Mouse (Mus musculus) macrophage (primary cell): ENCODE results near the gene Ms4a10. TPM values are rescaled to one million over a fixed set of nuclear protein-coding genes. Genes with fewer than 3 reads are reported as not detected.

Experiments used
- H3K27ac ChIP-seq: fragments of 350-480 bp; formaldehyde crosslinking; 2 replicates; pipeline ENCODE4 v1.9.0; 2021
- H3K36me3 ChIP-seq: fragments of 350-480 bp; formaldehyde crosslinking; 2 replicates; pipeline ENCODE4 v1.9.0; 2021; ENCODE audit errors: inconsistent target
- H3K4me3 ChIP-seq: fragments of 350-480 bp; formaldehyde crosslinking; 2 replicates; pipeline ENCODE4 v1.9.0; 2021; ENCODE audit errors: inconsistent target
- H3K79me2 ChIP-seq: fragments of 350-480 bp; formaldehyde crosslinking; 2 replicates; pipeline ENCODE4 v1.9.0; 2021; ENCODE audit errors: inconsistent target
- WGBS: methylation state at CpG from one replicate; pipeline ENCODE4 v1.1.7; 2026; ENCODE audit warnings: inconsistent platforms; ENCODE audit not compliant: missing documents; 5-methylcytosine and 5-hydroxymethylcytosine counted together
- polyA plus RNA-seq: library from polyadenylated mRNA; stranded (reverse); fragments of 250-400 nt; gene quantifications from 3 replicates; pipeline ENCODE4 v1.2.4, GENCODE M21; 2018; ENCODE audit warnings: inconsistent platforms

Gene Ms4a10
- polyA plus RNA-seq, 1 experiment from 2014 or later = not detected

- Histone ChIP-seq H3K27ac (no peak overlapping the region), H3K79me2 (no peaks in the 10 kb centered on the region), H3K4me3 (no peak overlapping the region), H3K36me3 (no peaks in the 10 kb centered on the region)
- 54% methylated on average over 4 of the region's 4 CpGs for WGBS
These were observed 1.8 kb upstream of the Ms4a10 start for GRCm38 (mm10) chr19:10976318-10976717.

- no peak overlapping the region for H3K27ac ChIP-seq
- no peaks in the 10 kb centered on the region for H3K36me3 ChIP-seq
- no peak overlapping the region for H3K4me3 ChIP-seq
- no peaks in the 10 kb centered on the region for H3K79me2 ChIP-seq
- WGBS = 66% methylated on average over 2 of the region's 2 CpGs
These were observed 717 bp upstream of the Ms4a10 start for GRCm38 (mm10) chr19:10975187-10975586.

- Histone ChIP-seq H3K4me3 (no peak overlapping the region), H3K27ac (no peak overlapping the region), H3K79me2 (no peaks in the 10 kb centered on the region), H3K36me3 (no peaks in the 10 kb centered on the region)
- WGBS = 80% methylated on average over 2 of the region's 2 CpGs
These were observed 1.3 kb downstream of the Ms4a10 start for GRCm38 (mm10) chr19:10973187-10973586.

GRCm38 (mm10) chr19:10972660-10973059, 1.8 kb downstream of the Ms4a10 start:
- Histone ChIP-seq H3K36me3 (no peaks in the 10 kb centered on the region), H3K4me3 (no peak overlapping the region), H3K27ac (no peak overlapping the region), H3K79me2 (no peaks in the 10 kb centered on the region)
- WGBS = 92% methylated on average over 3 of the region's 3 CpGs

- Histone ChIP-seq H3K27ac (no peak overlapping the region), H3K79me2 (no peaks in the 10 kb centered on the region), H3K4me3 (no peak overlapping the region), H3K36me3 (no peaks in the 10 kb centered on the region)
- WGBS = 60% methylated on average over 3 of the region's 3 CpGs
These were observed 4.0 kb downstream of the Ms4a10 start for GRCm38 (mm10) chr19:10970457-10970856.

GRCm38 (mm10) chr19:10968578-10968977, 5.9 kb downstream of the Ms4a10 start:
- no peak overlapping the region for H3K27ac ChIP-seq
- WGBS = 94% methylated on average over 7 of the region's 7 CpGs
- no peaks in the 10 kb centered on the region for H3K36me3 ChIP-seq

GRCm38 (mm10) chr19:10965721-10966120, 8.7 kb downstream of the Ms4a10 start:
- Histone ChIP-seq H3K36me3 (no peaks in the 10 kb centered on the region), H3K79me2 (no peaks in the 10 kb centered on the region), H3K27ac (no peak overlapping the region), H3K4me3 (no peak overlapping the region)
- 92% methylated on average over 7 of the region's 7 CpGs for WGBS

More at GRCm38 (mm10) chr19:10968578-10968977, 5.9 kb downstream of the Ms4a10 start:
- Histone ChIP-seq H3K4me3 (no peak overlapping the region), H3K79me2 (no peaks in the 10 kb centered on the region)

- H3K4me3 ChIP-seq = no peak overlapping the region
- WGBS = 52% methylated on average over 12 of the region's 12 CpGs
- H3K79me2 ChIP-seq = no peaks in the 10 kb centered on the region
- no peaks in the 10 kb centered on the region for H3K36me3 ChIP-seq
- no peak overlapping the region for H3K27ac ChIP-seq
These were observed 14.5 kb downstream of the Ms4a10 start for GRCm38 (mm10) chr19:10959978-10960346.

- no peak overlapping the region for H3K27ac ChIP-seq
- no peak overlapping the region for H3K4me3 ChIP-seq
These were observed 15.1 kb downstream of the Ms4a10 start for GRCm38 (mm10) chr19:10959085-10959977.

GRCm38 (mm10) chr19:10952021-10952939, 22.2 kb downstream of the Ms4a10 start:
- no peak overlapping the region for H3K27ac ChIP-seq
- H3K4me3 ChIP-seq = no peak overlapping the region
- 71% methylated on average over 11 of the region's 11 CpGs for WGBS

More at GRCm38 (mm10) chr19:10959085-10959977, 15.1 kb downstream of the Ms4a10 start:
- Histone ChIP-seq H3K36me3 (no peaks in the 10 kb centered on the region), H3K79me2 (no peaks in the 10 kb centered on the region)
- WGBS = 35% methylated on average over 11 of the region's 11 CpGs

GRCm38 (mm10) chr19:10949558-10949957, 24.9 kb downstream of the Ms4a10 start:
- 13% methylated on average over 9 of the region's 9 CpGs for WGBS

More at GRCm38 (mm10) chr19:10952021-10952939, 22.2 kb downstream of the Ms4a10 start:
- Histone ChIP-seq H3K36me3 (no peaks in the 10 kb centered on the region), H3K79me2 (peaks cover 18% of the 10 kb centered on the region)

GRCm38 (mm10) chr19:10949112-10949511, 25.4 kb downstream of the Ms4a10 start, which contains the start of gene Ccdc86:
Gene Ccdc86 (minus strand): TSS chr19:10949266.
- Histone ChIP-seq H3K36me3 (peaks cover 11% of the 10 kb centered on the region), H3K27ac (peak within 1 kb of the TSS; percentile 57), H3K4me3 (peak within 1 kb of the TSS; percentile 81), H3K79me2 (peaks cover 35% of the 10 kb centered on the region)
- 1% methylated on average over 30 of the region's 30 CpGs for WGBS

More at GRCm38 (mm10) chr19:10949558-10949957, 24.9 kb downstream of the Ms4a10 start:
- Histone ChIP-seq H3K4me3 (peak overlapping the region; percentile 81), H3K36me3 (peaks cover 8% of the 10 kb centered on the region), H3K79me2 (peaks cover 35% of the 10 kb centered on the region), H3K27ac (peak overlapping the region; percentile 47)

- peak overlapping the region; percentile 81 for H3K4me3 ChIP-seq
- WGBS = under 1% methylated on average over 20 of the region's 20 CpGs
- peak overlapping the region; percentile 57 for H3K27ac ChIP-seq
- H3K36me3 ChIP-seq = peaks cover 15% of the 10 kb centered on the region
- H3K79me2 ChIP-seq = peaks cover 35% of the 10 kb centered on the region
These were observed 26.1 kb downstream of the Ms4a10 start for GRCm38 (mm10) chr19:10948416-10948815.

- H3K79me2 ChIP-seq = peaks cover 35% of the 10 kb centered on the region
- peak overlapping the region; percentile 81 for H3K4me3 ChIP-seq
- peak overlapping the region; percentile 57 for H3K27ac ChIP-seq
- peaks cover 27% of the 10 kb centered on the region for H3K36me3 ChIP-seq
- 75% methylated on average over 5 of the region's 5 CpGs for WGBS
These were observed 27.3 kb downstream of the Ms4a10 start for GRCm38 (mm10) chr19:10947219-10947618.
